Mouse (Mus musculus): Measurements from ENCODE around the gene Cntrl.
A peak's percentile ranks its signal among the peaks of the same experiment; 100 is the strongest.

Gene Cntrl

GRCm38 (mm10) chr2:35174100-35174499, 64.8 kb downstream of the Cntrl start:
- DNase-seq (ENCODE audit: low spot score) = no peak

- DNase-seq (ENCODE audit: low spot score) = no peak
Observed at GRCm38 (mm10) chr2:35175281-35176065, 66.2 kb downstream of the Cntrl start.

GRCm38 (mm10) chr2:35178153-35178552, 68.9 kb downstream of the Cntrl start:
- no peak for DNase-seq (ENCODE audit: low spot score)

GRCm38 (mm10) chr2:35183115-35183673, 73.9 kb downstream of the Cntrl start:
- no peak for DNase-seq (ENCODE audit: low spot score)

GRCm38 (mm10) chr2:35188929-35189328, 79.6 kb downstream of the Cntrl start:
- no peak for DNase-seq (ENCODE audit: low spot score)

GRCm38 (mm10) chr2:35193976-35194375, 84.7 kb downstream of the Cntrl start:
- no peak for DNase-seq (ENCODE audit: low spot score)

GRCm38 (mm10) chr2:35195626-35196544, 86.6 kb downstream of the Cntrl start:
- no peak for DNase-seq (ENCODE audit: low spot score)

- DNase-seq (ENCODE audit: low spot score) = no peak
Observed at GRCm38 (mm10) chr2:35199541-35199940, 90.2 kb downstream of the Cntrl start.

GRCm38 (mm10) chr2:35199971-35200897, 90.9 kb downstream of the Cntrl start:
- DNase-seq (ENCODE audit: low spot score) = no peak

GRCm38 (mm10) chr2:35200898-35201668, 91.8 kb downstream of the Cntrl start, which contains the start of gene Rab14:
Gene Rab14, minus strand, starts transcription at chr2:35201120.
- DNase-seq (ENCODE audit: low spot score) = peak; percentile 100

- DNase-seq (ENCODE audit: low spot score) = no peak
Observed at GRCm38 (mm10) chr2:35203729-35204128, 94.4 kb downstream of the Cntrl start.

- no peak for DNase-seq (ENCODE audit: low spot score)
Observed at GRCm38 (mm10) chr2:35206761-35207160, 97.5 kb downstream of the Cntrl start.

- no peak for DNase-seq (ENCODE audit: low spot score)
Observed at GRCm38 (mm10) chr2:35208054-35208453, 98.8 kb downstream of the Cntrl start.

GRCm38 (mm10) chr2:35208931-35209665, 99.8 kb downstream of the Cntrl start:
- DNase-seq (ENCODE audit: low spot score) = peak; percentile 57

GRCm38 (mm10) chr2:35211681-35212080, 102.4 kb downstream of the Cntrl start:
- DNase-seq (ENCODE audit: low spot score) = no peak

- no peak for DNase-seq (ENCODE audit: low spot score)
Observed at GRCm38 (mm10) chr2:35213345-35213910, 104.1 kb downstream of the Cntrl start.

- peak; percentile 69 for DNase-seq (ENCODE audit: low spot score)
Observed at GRCm38 (mm10) chr2:35214881-35215358, 105.6 kb downstream of the Cntrl start.

GRCm38 (mm10) chr2:35215363-35215762, 106.1 kb downstream of the Cntrl start:
- no peak for DNase-seq (ENCODE audit: low spot score)

GRCm38 (mm10) chr2:35216701-35217100, 107.4 kb downstream of the Cntrl start:
- no peak for DNase-seq (ENCODE audit: low spot score)

Measured in T-cell, adult 2 months (primary cell).